Mouse (Mus musculus): ENCODE measurements around the gene Arhgap11a.

Arhgap11a gene

DNA sequence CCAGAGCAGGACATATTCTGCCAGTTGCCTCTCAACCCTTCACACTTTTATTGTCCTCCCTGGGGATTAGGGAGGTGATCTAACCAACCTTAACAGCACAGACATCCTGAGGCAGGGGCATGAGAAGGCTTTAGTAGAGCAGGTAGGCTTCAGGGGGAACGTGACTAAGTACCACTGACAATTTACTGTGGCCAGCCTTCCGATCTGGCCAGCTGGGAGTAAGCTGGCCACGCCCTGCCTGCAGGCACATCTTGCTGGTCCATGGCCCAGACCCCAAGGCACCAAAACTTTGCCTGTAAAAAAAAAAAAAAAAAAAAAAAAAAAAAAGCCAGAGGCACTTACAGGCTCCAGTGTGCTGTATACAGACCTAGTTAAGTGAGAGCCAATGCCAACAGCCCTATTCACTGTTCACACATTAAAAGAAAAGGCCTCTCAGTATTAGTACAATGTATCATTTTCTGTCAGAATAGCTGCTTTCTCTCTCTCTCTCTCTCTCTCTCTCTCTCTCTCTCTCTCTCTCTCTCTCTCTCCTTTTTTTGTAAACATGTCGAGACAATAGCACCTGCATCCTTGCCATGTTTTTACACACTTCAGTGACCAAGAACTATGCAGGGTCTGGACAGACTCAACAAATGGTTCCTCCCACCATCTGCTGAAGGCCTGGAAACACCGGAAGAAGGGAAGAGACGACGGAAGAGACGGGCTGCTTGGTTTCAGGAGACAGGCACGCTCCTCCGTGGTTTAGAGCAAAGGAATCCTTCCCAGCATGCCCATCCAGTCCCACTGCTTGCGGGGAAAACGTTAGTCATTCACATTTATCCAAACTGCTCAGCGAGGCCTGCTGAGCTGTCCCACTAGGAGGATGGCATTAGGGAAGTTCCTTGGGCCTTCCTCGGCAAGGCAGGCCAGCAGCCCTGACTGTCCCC, 30.5 kb downstream of the Arhgap11a start:
- DNase-seq (ENCODE audit: extremely low read depth, low read depth, low spot score), result no peak

DNA sequence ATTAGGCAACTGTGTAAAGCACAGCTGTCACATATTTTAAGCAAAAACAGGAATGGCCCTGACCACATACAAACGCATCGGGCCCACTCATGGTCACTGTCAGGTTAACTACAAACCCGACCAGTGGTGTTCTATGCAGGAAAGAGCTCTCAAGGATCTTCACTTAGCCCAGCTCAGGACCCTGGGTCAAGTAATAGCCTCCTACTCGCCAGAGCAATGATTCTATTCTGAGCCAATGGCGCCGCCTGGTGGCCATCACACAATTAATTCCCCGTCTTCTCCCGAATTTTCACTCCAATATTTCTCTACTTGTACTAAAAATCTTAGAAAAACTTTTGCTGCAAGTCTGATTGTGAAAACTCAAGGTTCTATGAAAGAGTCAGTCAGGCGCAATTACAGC, 40.8 kb downstream of the Arhgap11a start:
- DNase-seq (ENCODE audit: extremely low read depth, low read depth, low spot score), result no peak

DNA sequence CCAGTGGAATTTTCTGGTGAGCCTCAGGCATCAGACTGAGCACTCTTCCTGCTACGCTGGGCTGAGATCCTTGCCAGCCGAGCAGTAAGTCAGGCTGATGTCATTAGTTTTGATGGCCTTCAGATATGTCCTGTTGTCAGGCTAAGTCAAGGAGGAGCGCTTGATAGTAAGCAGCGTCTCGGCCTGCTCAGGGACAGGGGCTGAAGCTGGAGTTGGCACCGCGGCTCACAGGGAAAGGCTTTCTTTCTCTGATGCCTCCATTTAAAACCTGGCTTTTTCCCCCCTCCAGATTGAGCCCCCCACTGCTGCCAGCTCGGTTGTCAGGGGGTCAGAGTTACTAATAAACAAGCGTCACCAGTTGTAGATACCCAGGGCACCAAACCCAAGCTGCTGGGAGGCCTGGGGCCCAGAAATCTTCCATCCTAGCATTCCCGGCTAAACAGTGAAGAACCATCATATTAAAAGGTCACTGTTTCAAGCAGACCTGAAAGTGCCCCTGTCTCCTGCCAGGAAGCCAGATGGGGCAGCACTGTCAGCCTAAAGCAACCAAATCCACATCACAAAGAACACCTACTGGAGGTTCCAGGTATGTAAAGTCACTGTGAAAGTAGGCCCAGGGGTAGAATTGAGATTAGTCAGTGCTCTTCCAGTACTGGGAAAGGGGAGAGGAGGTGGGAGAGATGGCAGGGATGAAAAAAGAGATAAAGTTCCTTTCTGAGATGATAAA, 41.4 kb downstream of the Arhgap11a start:
- DNase-seq (ENCODE audit: extremely low read depth, low read depth, low spot score), result no peak

DNA sequence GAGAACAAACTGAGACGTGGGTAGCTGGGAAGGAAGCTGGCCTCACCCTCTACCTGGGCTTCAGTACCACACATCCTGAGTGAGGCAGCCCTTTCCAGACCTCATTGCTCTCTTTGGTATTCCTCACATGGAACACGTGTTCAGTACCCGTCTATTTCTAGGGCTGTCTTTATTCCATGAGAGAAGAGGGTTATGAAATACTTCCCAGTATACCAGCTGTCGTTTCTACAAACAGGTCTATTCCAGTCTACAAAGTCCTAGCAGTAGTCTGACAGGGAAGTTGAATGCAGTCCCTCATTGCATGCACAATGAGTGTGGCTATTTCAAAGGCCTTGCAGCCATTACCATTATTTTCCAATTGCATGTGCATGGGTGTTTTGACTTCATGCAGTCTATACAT, 42.7 kb downstream of the Arhgap11a start:
- DNase-seq (ENCODE audit: extremely low read depth, low read depth, low spot score), result no peak

DNA sequence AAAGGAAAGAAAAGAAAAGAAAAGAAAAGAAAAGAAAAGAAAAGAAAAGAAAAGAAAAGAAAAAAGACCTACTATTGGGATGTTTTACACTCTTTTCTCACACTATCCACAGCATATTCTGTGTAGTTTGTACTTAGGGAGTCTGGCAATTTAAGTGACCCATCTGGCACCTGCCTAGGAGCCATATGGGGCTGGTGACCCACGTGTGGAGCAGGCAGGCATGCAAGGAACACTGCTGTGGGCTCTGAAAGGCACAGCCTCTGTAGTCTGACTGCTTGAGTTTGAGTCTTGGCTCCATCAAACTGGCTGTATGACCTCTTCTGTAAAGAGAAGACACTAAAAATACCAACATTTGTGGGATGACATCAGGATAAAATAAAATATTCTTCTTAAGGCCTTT, 44.7 kb downstream of the Arhgap11a start:
- no peak for DNase-seq (ENCODE audit: extremely low read depth, low read depth, low spot score)

DNA sequence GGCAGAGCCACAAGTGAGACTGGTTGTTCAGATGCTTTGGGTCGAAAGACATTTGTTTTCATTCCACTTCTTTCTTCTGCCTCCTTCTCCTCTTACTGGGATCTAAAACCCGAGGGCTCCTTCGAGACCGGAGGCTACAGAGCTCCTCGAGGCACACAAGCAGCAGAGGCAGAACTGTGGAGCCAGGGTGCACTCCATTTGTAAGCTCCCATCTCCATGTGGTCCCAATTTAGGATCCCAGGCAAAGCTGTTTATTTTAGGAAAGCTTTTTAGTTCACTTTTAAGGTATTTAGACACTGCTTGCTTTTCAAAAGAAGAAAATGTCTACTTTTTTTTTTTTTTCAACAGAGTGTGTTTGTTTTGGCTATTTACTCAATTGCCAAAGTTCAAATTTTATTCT, 47.6 kb downstream of the Arhgap11a start:
- DNase-seq (ENCODE audit: extremely low read depth, low read depth, low spot score), result no peak

DNA sequence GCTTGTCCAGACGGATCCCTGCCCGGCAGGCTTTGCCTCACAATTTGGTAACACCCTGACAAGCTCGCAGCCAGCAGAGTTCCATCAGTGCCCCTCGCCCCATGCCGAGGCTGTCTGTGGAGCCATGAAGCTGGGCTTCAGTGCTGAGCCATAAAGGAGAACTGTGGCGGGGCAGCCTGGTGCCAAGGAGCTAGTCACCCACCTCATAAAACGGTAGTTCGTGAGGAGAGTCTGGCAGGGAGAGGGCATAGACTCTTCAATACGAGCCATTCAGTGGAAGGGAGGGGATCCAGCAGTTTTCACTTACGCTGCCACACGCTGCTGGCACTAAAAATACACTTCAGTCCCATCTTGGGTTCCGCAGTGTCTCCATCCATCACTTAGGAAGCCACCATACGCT, 49.9 kb downstream of the Arhgap11a start:
- peak; percentile 16 for DNase-seq (ENCODE audit: extremely low read depth, low read depth, low spot score)

DNA sequence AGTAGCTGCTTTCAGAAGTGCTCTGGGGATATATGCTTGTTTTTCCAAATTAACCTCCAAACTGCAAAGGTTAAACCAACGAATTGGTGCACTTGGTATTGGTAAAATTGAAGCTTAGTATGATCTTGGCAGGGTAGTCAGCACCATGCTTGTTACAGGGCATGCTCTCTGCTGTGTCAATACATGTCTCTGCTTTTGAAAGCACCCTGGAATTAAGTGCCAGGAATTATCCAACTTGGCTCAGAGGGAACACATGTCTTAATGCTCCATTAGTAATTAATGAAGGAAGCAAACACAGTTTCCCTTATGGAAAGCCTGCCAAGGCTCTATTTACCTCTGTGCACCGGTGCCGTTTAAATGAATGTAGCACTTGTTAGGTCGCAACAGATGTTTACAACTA, 53.3 kb downstream of the Arhgap11a start:
- DNase-seq (ENCODE audit: extremely low read depth, low read depth, low spot score), result peak; percentile 81

DNA sequence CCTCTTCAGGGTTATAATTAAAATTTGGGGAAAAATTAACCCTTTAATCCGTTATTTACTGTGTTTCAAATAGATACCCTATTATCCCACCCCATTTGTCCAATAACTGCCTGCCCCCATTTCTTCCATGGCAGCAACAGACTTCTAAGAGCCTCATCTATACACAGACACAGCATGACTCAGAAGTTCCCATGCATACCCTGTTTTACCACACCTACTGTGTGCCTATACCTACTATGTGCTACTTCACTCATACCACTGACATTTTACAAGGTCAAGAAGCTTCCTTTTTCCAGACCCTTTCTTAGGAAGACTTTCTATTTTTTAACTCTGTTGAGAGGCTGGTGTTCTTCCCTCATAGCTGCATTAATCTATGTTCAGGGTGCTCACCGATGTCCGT, 54.9 kb downstream of the Arhgap11a start:
- no peak for DNase-seq (ENCODE audit: extremely low read depth, low read depth, low spot score)

DNA sequence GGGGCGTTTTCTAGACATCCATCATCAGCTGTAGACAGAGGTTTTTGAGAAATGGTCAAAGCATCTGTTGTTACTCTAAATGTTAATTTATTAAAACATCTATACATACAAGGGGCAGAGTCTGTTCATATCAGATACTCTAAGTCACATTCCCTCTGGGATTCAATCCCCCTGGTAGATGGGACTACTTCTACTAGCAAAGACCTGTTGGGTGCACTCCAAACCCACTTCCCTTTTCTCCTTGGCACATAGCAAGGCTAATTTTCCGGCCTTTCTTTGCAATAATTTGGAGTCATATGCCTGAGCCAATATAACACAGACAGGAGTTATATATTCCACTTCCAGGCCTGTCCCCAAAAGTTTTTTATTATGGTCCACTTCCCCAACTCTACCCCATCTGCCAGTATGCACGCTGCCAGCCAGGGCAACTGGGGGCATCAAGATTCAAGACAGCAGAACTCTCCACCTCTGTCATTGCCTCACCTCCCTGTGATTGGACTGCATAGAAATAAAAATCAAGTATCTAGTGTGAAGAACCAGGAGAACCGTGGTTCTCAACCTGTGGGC, 59.6 kb downstream of the Arhgap11a start:
- DNase-seq (ENCODE audit: extremely low read depth, low read depth, low spot score), result no peak

DNA sequence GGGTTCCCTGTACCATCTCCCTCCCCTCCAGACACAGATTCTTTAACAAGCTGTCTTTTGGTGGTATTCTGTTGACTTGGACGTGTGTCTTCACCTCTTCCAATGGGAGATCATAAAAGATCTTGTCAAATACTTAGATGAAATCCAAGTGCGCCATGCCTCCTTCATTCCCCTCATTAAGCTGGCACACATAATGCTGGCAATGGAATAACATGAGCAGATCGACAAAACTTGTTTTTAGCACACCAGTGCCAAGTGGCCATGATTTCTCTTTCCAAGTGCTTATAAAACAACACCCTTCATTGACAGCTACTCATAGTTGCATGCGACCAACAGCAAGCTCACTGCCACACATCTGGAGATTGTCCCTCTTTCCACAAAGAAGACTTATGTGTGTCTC, 60.6 kb downstream of the Arhgap11a start:
- DNase-seq (ENCODE audit: extremely low read depth, low read depth, low spot score), result no peak

DNA sequence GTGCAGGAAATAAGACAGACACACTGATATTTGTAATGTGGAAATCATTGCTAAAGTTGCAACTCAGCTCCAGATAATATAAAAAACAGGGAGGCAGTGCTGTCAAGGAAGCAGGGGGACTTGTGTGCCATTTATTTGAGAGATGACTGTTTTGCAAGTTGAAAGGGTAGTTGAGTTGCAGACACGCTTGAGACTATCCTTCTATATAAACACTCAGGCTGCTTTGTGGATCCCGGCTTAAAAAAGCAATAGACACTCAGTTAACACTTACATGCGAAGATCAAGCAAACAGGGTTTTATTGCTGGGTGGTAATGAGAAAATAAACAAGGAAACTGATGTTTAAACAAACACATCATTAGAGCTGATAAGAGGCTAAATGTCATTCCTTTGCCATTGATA, 63.6 kb downstream of the Arhgap11a start:
- DNase-seq (ENCODE audit: extremely low read depth, low read depth, low spot score), result no peak

DNA sequence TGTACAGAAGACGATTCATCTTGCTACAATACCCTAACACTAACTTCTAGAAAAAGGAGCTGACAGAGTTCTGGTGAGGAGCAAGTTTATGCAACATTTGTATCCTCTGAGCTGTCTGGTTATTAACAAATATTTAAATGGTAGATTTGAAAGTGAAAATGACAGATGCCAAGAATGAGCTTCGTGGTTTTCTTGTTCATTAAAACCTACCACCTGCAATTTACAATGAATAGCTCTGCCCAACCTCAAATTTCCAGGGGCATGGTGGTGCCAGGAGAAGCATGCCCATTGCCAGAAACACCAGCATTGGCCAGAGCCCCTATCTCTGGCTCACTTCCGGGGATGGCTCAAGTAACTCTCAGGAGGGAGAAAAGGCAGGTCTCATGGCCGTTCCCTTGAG, 66.9 kb downstream of the Arhgap11a start:
- DNase-seq (ENCODE audit: extremely low read depth, low read depth, low spot score), result no peak
